Mouse (Mus musculus): ENCODE results near the gene Svopl. TPM values are rescaled to one million over a fixed set of nuclear protein-coding genes. Genes with fewer than 3 reads are reported as not detected.

The Svopl gene
- polyA plus RNA-seq (2014; fragmentation: Illumina TruSeq; extraction: RNeasy Lipid Tissue Mini Kit (QIAGEN cat#74804)), result 1.00 TPM

DNA sequence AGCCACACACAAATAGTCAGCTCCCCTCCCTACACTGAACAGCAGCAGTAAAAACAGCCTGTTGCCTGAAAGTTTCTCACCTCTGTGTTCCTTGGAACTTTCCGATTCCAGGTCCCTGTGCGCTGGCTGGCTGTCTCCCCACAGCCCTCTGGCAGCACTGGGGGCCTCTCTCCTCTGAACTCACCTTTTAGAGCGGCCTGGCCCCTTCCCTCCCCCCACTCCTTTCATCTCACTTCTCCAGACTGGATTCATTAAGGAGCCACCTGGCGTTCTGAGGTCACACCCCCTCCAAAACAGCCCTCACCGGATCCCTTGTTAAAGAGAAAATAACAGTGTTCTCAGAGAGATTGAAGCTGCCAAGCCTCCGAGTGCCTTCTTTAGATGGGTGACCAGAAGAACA is at the start of gene Svopl:
TSS of gene Svopl (minus strand) at position 159 of the 400 bp plus-strand sequence.

Other genes starting within 250 kb of the Svopl start
- gene Trim24, start 176.2 kb downstream of the Svopl start, polyA plus RNA-seq (2014; fragmentation: Illumina TruSeq; extraction: RNeasy Lipid Tissue Mini Kit (QIAGEN cat#74804)), result 108 TPM
- gene Tmem213, start 62.3 kb upstream of the Svopl start, polyA plus RNA-seq (2014; fragmentation: Illumina TruSeq; extraction: RNeasy Lipid Tissue Mini Kit (QIAGEN cat#74804)), result not detected
- 0.97 TPM for gene Atp6v0a4, start 77.6 kb upstream of the Svopl start, polyA plus RNA-seq (2014; fragmentation: Illumina TruSeq; extraction: RNeasy Lipid Tissue Mini Kit (QIAGEN cat#74804))
- 6.3 TPM for gene D630045J12Rik, start 207.0 kb upstream of the Svopl start, polyA plus RNA-seq (2014; fragmentation: Illumina TruSeq; extraction: RNeasy Lipid Tissue Mini Kit (QIAGEN cat#74804))

Data from ovary, adult 10 weeks (tissue).